Mouse (Mus musculus) retina, adult 2 months (tissue): ENCODE data around the gene Riiad1.
A peak's percentile ranks its signal among the peaks of the same experiment; 100 is the strongest.

Experiments
- DNase-seq: peaks from one replicate; pipeline ENCODE4 v3.0.0-alpha.2; 2012; ENCODE audit warnings: low read depth, low spot score

Riiad1 gene

DNA sequence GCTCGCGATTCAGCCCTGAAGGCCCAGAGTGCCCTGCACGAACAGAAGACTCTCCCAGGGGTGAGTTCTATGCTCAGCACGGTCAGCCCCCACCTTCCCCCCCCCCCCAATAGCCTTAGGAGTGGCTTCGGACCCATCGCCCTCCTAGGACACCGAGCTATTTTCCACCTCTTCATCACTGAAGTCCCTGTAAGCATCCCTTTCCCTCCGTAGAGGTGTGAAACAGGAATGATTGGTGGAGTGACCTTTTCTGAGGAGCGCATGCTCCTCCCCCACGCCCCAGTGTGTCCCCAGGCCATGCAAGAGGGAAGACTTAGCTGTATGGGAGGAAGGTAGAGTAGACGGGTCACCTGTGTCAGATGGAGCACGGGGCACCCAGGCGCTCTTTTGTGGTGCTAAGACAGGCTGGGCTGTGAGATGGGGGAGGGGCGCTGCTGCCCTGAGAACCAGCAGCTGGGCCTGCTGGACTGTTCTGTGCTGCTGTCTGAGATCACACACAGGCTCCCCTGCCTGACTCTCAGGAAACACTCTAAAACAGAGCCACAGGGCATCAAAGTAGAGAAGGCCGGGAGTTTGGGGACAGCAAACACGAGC lies at the start of gene Riiad1:
Riiad1 (minus strand) TSS at position 51 of the 594 bp plus-strand sequence.
- DNase-seq, result no peak

DNA sequence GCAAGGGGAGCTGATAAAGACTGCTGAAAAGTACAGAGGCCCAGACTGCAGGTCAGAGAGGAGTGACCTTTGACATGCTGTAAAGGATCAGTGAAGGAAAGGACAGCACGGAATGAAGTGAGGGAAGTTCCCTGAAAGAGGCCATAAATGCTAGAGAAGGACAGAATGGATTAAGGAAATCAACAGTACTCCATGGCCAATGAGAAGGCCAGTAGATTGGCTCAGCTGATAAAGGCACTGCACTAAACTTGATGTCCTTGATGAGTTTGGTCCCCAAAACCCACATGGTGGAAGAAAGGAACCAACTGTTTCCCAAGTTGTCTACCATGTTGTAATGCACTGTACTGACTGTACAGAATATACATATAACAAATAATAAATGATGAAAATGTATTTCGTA lies 46.6 kb upstream of the Riiad1 start:
- no peak for DNase-seq

DNA sequence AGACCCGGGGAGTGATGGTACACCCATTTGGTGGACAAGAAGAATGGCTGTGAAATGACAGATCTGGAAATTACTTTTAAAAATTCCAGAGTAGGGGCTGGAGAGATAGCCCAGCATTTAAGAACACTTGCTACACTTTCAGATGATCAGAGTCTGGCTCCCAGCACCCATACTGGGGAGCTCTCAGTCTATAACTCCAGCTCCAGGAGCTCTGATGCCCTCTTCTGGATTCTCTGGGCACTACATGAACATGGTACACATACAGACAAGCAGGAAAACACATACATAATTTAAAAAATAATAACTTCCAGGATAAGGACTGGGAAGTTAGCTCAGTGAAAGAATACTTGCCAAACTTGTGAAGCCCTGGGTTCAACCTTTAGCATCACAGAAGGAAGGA lies 26.5 kb upstream of the Riiad1 start:
- DNase-seq, result no peak

DNA sequence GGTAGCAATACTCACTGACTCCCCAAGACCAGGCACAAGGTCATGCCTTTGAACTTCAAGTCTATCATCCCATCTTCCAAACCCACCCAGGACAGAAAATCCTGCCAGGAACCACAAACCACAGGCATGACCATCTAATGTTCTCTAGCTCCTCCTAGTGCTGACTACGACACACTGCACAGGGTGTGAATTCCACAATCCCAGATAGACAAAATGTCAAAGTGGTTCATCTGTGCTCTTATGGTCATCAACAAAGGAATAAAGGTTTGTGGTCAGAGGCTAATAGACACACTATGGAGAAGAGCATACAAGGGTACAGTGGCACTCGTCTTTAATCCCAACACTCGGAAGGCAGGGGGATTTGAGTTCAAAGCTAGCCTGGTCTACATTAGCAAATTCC lies 22.1 kb upstream of the Riiad1 start:
- DNase-seq, result no peak

DNA sequence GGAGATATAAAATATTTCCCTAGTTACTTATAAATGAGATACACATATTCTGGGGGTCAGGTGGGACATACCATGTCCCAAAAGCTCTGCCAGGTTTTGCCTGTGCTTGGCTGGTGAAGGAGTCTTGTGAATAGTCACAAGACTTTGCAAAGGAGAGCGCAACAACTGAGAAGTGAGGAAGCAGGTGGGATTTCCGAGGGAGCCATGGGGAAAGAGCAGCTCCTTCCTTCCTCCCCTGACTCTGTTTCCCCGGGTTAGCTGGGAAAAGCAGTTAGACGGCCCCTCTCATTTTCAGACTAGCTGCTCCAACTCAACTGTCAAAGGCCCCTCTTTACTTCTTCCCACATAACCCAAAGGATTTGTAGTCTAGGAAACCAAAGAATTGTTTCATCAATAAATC lies 17.0 kb upstream of the Riiad1 start:
- DNase-seq, result no peak

DNA sequence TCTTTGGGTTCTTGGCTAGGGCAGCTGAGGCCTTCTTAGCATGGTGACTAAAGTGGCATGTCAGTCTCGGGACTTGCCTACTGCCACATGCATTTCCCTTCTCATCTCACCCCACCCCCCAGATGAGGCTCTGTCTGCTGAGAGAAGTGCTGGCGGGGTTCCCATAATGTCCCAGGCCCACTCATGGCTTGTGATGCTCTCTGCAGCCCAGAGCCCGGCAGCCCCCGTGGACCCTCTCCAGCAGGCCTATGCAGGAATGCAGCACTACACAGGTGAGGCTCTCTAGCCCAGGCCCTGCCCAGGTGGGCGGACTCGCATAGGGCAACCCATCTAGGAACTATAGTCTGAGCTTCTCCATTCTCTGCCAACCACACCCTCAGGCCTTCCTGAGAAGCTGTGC lies 7.4 kb upstream of the Riiad1 start:
- no peak for DNase-seq

DNA sequence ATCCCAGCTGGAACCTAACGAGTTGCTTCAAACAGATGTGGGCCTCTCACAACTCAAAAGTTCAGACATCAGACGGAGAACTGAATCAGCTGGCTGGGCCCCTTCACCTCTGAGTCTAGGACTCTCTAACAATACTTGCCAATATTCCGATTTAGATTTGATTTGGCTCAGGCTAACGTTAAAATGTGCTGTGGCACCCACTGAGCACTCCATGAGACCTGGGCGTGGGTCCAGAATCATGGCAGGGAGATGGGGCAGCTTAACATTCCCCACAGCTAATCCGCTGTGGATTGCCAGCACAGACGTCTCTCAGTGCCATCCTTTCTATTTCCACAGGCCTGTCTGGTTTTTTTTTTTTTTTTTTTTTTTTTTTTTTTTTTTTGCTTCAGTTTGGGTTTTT lies 5.8 kb upstream of the Riiad1 start:
- no peak for DNase-seq

DNA sequence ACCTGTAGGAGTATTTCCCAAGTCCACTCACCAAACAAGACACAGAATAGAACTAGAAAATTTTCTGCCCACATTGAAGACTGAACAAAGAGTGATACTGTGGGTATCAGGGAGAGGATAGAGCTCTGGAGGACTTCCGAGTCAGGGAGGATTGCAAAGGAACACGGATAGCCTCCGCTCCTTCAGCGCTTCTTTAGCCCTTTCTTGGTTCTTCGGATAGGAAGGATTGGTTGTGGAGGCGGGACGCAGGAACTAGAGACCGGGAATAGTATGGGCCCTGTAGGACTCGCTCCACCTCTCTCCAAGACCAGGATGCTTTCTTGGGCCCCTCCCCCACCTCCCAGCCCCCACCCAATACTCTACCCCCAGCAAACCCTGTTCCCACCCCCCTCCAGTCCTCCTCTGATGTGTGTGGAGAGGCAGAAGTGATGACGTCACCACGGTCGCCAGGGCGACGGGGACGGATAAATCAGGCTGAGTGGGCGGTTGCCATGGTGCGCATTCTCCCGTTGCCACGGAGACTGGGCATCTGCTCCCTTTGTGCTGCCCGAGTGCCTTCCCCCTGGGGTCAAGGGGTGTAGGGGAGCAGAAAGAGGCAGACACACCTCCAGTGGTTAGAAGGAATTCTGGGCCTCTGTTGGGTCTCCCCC lies 3.8 kb upstream of the Riiad1 start:
- peak; percentile 58 for DNase-seq

DNA sequence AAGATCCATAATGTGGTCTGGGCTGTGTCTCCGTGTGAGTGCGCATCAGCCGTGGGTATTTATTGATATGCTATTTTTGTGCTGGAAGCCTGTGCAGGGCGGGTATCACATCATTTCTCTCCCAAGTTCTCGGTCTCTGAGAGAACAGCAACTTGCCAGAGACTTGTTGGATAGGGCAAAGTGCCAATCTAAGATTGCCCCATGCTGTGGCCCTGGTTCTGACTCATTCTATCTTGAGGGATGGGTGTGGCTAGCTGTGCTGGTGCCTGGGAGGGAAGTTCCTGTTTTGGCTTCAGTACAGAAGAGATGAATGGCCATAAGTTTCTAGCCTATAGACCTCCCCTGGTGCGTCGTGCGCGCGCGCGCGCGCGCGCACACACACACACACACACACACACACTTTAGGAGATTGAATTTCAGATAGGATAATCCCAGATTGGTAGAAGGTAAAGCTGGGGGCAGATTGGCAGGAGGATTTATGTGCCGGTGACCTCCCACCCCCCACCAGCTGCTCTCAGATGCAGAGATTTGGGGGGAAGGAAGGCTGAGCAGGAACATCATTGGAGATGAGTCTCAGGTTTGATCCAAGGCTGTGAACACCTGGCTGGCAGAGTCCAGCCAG lies 2.7 kb upstream of the Riiad1 start:
- DNase-seq, result no peak

DNA sequence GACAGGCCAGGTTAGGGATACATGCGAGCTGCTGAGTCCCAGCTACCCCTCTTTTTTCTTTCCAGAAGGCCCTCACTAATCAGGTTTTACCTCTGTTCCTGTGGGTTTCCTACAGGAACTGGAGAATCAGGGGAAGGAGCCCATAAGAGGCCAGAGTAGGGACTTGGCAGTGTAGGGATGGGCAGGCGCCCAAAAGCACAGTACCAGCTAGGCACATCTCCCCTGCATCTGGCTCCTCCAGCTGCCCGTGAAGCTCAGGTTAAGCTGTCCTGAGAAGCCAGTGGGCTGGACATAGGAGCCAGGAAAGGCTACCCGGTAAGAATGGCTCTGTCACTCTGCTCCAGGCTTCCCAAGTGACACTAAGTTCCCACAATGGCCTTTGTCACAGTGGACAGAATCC lies 1.3 kb upstream of the Riiad1 start:
- no peak for DNase-seq

DNA sequence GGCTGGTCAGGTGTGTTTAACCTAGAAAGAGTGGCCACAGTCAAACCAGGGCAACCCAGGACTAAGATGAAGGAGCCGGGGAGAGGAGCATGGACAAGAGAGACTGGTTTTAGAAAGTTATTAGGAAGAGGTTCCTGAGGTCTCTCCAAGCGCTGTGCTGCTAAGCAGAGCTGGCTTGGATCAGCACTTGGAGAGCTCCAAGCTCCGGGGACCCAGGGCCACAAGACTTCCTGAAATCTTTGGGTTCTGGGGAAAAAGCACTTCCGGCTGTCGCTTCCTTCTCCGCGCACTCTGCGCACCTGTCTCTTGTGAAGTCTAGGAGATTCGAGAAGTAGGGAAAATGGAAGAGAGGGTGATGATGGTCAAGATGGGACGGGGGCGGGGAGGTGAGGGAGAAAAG lies 577 bp downstream of the Riiad1 start:
- DNase-seq, result no peak

DNA sequence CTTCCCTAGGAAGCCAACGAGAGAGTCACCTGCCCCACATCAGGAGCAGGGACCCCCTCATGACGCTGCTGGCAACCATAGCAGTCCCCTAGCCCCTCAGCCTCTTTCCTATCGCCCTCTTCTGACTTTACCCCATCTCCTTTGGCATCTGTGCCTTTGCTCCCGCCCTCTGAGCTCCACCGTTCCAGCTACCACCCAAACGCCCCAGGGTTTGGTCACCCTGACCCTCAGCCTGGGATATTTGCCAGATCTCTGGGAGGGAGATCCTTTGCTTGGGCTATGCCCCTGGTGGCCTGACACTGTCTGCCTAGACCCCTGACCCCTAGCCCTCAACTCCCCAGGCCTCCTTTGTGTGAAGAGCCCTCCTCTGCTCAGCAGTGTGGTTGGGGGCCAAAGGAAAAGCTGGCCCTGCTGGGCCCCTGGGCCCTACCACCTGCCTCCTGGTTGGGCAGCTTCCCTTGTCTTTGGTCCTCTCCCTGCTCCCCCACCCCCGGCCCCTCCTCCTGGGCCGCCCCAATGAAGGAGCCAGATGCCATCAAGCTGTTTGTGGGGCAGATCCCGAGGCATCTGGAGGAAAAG lies 1.5 kb downstream of the Riiad1 start:
- DNase-seq, result no peak

DNA sequence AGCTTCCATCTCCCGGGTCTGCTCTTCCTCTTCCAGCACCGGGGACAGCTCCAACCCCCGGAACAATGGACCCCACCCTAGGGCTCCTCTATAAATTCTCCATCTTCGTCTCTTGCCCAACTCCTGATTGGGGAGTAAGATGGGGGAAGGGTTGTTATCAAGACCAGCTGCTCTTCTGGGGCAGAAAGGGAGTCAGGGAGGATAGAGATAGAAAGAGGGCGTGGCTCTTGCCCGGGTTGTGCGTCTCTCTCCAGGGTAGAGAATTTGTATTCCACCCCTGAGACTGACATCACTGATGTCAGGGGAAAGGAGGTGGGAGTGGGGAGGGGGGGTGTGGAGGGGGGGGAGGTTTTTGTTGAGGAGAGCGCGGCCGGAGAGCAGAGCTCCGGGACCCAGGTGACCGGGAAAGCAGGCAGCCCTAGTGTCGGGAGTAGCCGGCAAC lies 2.1 kb downstream of the Riiad1 start, which contains the start of gene Celf3:
Celf3 (plus strand) TSS at position 315 of the 442 bp plus-strand sequence.
- no peak for DNase-seq

DNA sequence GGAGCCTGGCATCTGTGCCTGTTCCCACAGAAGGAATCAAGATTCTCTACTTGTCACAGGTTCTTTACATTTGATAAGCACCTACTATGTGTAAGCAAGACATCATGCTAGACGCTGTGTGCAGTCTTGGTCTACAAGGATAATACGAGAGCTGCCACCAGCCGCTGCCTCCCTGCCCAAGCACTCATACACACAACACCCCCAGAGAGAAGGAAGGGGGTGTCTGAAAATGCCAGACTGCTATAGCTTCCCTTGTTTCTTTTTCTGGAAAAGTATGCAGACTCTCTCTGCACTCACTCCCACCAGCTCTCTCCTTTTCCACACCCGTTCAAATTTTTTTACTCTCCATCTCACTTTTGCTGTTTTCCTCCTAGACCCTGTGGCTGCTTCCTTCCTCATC lies 2.7 kb downstream of the Riiad1 start:
- no peak for DNase-seq

DNA sequence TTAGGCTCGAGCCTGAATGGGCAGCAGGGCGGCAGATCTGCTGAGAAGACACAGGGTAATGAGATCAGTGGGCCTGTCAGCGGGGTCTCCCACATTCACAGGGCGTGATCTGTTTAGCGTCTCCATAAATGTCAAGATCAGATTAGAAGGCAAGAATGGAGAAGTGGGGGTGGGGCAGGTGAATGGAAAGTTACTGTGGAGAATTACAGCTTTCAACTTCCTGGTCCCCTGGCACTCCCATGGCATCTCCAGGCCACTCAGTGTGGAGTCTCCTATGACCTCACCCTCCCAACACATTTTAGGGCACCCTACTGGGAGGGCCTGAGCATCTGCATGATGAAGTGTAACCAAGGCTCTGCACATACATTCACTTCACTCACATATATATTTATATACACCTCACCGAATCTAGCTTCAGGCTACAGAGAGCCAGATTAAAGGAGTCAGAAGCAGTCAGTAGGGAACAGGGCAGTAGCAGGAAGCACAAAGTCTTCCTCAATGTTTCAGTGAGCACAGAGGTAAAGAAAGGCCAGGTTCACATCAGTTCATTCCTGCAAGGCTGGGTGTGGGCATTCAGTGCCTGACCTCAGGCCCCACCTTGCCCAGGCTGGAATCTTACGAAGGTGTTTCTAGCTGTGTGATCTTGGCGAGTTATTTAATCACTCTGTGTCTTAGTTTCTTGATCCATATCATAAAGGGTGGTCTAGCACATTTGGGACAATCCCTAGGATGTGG lies 3.7 kb downstream of the Riiad1 start:
- no peak for DNase-seq

DNA sequence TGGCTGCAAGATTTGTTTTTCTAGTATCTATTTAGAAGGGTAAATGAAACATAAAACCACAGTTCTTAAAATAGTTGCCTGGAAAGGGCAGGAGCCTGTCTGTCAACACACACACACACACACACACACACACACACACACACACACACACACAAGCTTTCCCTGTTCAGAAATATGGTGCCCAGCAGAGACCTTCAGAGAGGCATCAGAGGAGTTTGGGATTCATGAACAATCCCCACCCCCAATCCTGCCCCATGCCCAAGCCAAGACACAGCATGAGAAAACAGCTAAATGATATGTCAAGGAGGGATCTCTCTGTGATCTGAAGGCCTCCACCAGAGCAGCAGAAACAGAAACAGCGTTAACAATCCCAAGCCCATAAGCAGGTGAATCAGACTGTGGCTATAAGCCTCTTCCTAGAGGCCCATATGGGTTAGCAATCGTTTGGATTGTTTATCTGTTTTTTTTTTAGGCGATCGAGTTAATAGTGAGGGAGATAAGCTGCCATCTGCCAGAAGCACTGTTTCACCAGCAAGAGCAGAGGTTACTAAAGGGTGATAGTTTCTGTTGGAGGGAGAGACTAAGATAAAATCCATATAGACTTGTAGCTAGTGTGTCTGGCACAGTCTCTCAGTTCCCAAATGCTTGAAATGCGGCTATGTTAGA lies 6.4 kb downstream of the Riiad1 start:
- no peak for DNase-seq

DNA sequence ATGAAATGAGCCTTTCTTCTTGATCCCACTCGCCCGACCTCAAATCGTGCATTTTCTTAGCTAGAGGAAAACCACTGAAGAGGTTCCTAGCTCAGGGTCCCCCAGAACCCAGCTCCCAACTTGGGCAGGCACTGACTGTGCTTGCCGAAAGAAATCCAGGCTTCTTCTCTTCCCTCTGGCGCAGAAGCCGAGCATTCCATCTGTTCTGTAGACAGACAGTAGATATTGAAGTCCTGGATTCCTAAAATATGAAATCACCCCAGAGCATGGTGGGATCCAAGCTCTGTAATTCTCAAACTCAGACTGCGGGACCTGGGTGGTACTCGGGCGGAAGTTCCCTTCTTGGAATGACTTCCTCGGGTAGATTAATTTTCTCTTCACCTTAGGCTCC lies 7.0 kb downstream of the Riiad1 start:
- DNase-seq, result no peak

DNA sequence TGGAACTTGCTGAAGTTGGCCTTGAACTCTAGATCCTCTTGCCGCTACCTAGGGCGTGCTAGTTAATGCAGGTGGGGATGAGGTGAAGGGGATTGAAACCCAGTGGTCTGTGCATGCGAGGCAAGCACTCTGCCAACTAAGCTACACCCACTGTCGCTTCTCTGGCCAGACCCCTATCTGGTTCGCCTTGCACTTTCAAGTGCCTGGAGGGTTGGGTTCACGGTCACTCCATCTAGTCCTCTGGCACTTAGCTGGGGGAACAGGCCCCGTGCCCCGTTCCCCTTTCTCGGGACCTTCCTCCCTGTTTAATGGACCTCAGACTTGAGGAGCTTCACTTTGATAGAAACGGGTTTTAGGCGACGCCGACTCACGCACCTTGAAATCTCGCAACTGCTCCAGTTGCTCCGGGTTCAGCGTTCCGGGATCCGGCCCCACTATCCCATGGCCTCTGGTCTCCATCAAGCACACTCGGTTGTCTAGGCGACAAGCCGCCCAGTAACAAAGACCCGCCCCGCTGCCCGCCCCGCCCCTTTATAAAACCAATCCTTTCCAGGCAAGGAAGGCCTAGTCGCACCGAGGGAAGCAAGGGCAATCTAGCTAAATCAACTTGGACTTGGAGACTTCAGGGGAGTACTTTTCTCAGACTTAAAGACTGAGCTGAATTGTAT lies 7.6 kb downstream of the Riiad1 start:
- no peak for DNase-seq

DNA sequence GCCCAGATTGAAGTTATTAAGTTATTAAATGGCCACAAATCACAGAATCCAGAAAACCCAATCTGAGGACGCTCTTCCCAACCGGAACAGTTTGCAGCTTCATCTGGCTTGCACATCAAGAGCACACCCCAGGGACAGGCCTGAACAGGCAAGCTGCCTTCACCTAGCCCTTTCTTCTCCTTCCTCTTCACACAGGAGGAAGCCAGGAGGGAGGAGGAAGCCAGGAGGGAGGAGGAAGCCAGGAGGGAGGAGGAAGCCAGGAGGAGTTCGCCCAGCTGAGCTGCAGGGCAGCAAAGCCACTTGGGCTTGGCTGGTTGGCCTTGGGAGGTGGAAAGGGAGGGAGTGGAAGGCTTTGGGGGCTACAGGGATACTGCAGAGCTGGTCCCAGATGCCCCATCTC lies 11.2 kb downstream of the Riiad1 start:
- no peak for DNase-seq

DNA sequence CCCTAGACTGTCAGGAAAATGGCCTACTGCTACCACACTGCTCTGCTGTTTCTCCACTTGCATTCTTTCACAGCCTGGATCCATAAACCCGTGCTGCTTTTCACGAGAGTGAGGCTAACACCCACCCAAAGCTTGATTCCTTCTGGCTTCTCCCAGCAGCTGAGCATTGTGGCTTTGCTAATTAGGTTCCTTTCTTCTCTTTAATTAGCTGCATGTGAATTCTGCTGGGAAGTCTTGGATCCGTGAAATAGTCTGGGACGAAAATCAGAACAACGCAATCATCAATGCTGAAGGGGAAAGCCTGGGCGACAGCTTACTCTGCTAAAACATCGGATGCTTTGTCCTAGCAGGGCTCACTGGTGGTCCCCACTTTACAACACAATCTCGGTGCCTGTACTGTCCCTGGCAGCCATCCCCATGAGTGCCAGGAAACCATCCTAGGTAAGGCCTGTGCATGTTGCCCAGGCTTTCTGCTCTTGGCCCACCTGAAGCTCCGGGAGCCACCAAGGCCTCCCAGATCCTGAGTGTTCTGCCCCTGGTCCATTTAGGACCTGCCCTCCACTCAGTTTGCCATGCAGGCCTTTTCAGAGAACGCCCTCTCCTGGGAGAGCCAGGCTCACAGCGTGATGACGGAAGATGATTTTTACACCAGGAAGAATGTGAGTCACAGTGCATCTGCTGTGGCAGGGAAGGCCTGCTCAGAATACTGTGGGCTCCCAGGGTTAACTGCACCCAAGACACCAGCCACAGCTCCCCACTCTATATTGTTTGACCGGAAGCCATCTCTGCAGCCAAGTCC lies 14.3 kb downstream of the Riiad1 start:
- no peak for DNase-seq
